Mouse (Mus musculus): ENCODE data around the gene Gm21663. TPM values are rescaled to one million over a fixed set of nuclear protein-coding genes. Genes with fewer than 3 reads are reported as not detected.

Gm21663 gene
- polyA plus RNA-seq, 1 experiment from 2014 or later = 0.08 TPM

Other genes starting within 250 kb of the Gm21663 start
- 14.5 and 14.9 TPM in 2 replicates for gene Xrcc2, start 236.6 kb downstream of the Gm21663 start, polyA plus RNA-seq (2016; fragmentation: Nextera tagmentation; extraction: Ambion mirVana)
- 2.7 and 3.6 TPM in 2 replicates for gene Actr3b, start 182.4 kb downstream of the Gm21663 start, polyA plus RNA-seq (2016; fragmentation: Nextera tagmentation; extraction: Ambion mirVana)
- not detected in 2 replicates for gene Gm21671, start 12.0 kb upstream of the Gm21663 start, polyA plus RNA-seq (2016; fragmentation: Nextera tagmentation; extraction: Ambion mirVana)
- 0.13 TPM in 1 of 2 replicates, not detected in the other for gene Gm21680, start 30.3 kb upstream of the Gm21663 start, polyA plus RNA-seq (2016; fragmentation: Nextera tagmentation; extraction: Ambion mirVana)
- 0.10 TPM in 1 of 2 replicates, not detected in the other for gene Gm21698, start 46.3 kb upstream of the Gm21663 start, polyA plus RNA-seq (2016; fragmentation: Nextera tagmentation; extraction: Ambion mirVana)
- gene Gm1979, start 62.4 kb upstream of the Gm21663 start, polyA plus RNA-seq (2016; fragmentation: Nextera tagmentation; extraction: Ambion mirVana) = not detected in 2 replicates
- not detected in 2 replicates for gene Gm5862, start 80.5 kb upstream of the Gm21663 start, polyA plus RNA-seq (2016; fragmentation: Nextera tagmentation; extraction: Ambion mirVana)
- gene Speer4a, start 97.2 kb upstream of the Gm21663 start, polyA plus RNA-seq (2016; fragmentation: Nextera tagmentation; extraction: Ambion mirVana) = not detected in 2 replicates
- not detected in 2 replicates for gene Gm7347, start 116.2 kb upstream of the Gm21663 start, polyA plus RNA-seq (2016; fragmentation: Nextera tagmentation; extraction: Ambion mirVana)
- gene Gm10471, start 146.9 kb upstream of the Gm21663 start, polyA plus RNA-seq (2016; fragmentation: Nextera tagmentation; extraction: Ambion mirVana) = not detected in 2 replicates
- gene 5031410I06Rik, start 163.0 kb upstream of the Gm21663 start, polyA plus RNA-seq (2016; fragmentation: Nextera tagmentation; extraction: Ambion mirVana) = 0.10 TPM in 1 of 2 replicates, not detected in the other
- gene Gm10220, start 179.0 kb upstream of the Gm21663 start, polyA plus RNA-seq (2016; fragmentation: Nextera tagmentation; extraction: Ambion mirVana) = 0.14 TPM in 1 of 2 replicates, not detected in the other

Measured in limb, embryonic 12.5 days (tissue).